Mouse (Mus musculus) liver, embryonic 16.5 days (tissue): Measurements from ENCODE around the gene Krtap5-3. TPM values are rescaled to one million over a fixed set of nuclear protein-coding genes. Genes with fewer than 3 reads are reported as not detected.
"Not testable (repeated sequence)": the region's sequence is repeated elsewhere in the genome, so short reads cannot be mapped to it uniquely, and the experiment has no call there.

Experiments
- ATAC-seq: fragments of 200-750 bp; cut with Nextera tagmentation; 2 replicates; pipeline ENCODE4 v1.8.0; 2017; ENCODE audit warnings: low read depth, mild to moderate bottlenecking, moderate number of reproducible peaks, moderate library complexity
- H3K27ac ChIP-seq: fragments of 300-500 bp; sonication (generic); 2 replicates; pipeline ENCODE4 v1.5.1; 2014; ENCODE audit warnings: mild to moderate bottlenecking, low read length
- H3K27me3 ChIP-seq: fragments of 300-500 bp; sonication (generic); 2 replicates; pipeline ENCODE4 v1.6.1; 2014; ENCODE audit warnings: low read depth, low read length, mixed read lengths; ENCODE audit not compliant: control insufficient read depth, insufficient read depth
- H3K36me3 ChIP-seq: fragments of 300-500 bp; sonication (generic); 2 replicates; pipeline ENCODE4 v1.6.1; 2014; ENCODE audit warnings: mild to moderate bottlenecking; ENCODE audit not compliant: control insufficient read depth, insufficient read depth
- H3K4me1 ChIP-seq: fragments of 300-500 bp; sonication (generic); 2 replicates; pipeline ENCODE4 v1.6.1; 2014; ENCODE audit warnings: low read depth, low read length, mixed read lengths; ENCODE audit not compliant: control insufficient read depth
- H3K4me2 ChIP-seq: fragments of 300-500 bp; sonication (generic); 2 replicates; pipeline ENCODE4 v1.6.1; 2014; ENCODE audit warnings: low read depth, low read length, mixed read lengths
- H3K4me3 ChIP-seq: fragments of 300-500 bp; sonication (generic); 2 replicates; pipeline ENCODE4 v1.5.1; 2014; ENCODE audit warnings: low read depth, mild to moderate bottlenecking, low read length
- H3K9ac ChIP-seq: fragments of 300-500 bp; sonication (generic); 2 replicates; pipeline ENCODE4 v1.6.1; 2014; ENCODE audit warnings: low read depth, low read length
- H3K9me3 ChIP-seq: fragments of 300-500 bp; sonication (generic); replicated peaks from 2 replicates; pipeline ENCODE4 v1.6.1; 2016; ENCODE audit warnings: low read length; ENCODE audit not compliant: control insufficient read depth
- WGBS: fragments of 180-500 bp; shearing (Covaris S2); extraction: QIAGEN DNeasy Blood & Tissue Kit; methylation state at CpG from one replicate; pipeline ENCODE4 v1.1.7; 2014; ENCODE audit not compliant: insufficient replicate concordance; 5-methylcytosine and 5-hydroxymethylcytosine counted together
- polyA plus RNA-seq: library from polyadenylated mRNA; unstranded; fragments of >200 nt; fragmentation: Nextera tagmentation; extraction: Ambion mirVana; gene quantifications from 2 replicates; pipeline ENCODE4 v1.2.1, GENCODE M21; 2015

Krtap5-3 gene
- polyA plus RNA-seq, 1 experiment from 2014 or later, result not detected

GRCm38 (mm10) chr7:142181021-142181420, 20.1 kb upstream of the Krtap5-3 start:
- Histone ChIP-seq H3K27ac (no peak overlapping the region), H3K27me3 (no peaks in the 10 kb centered on the region), H3K4me1 (no peaks in the 10 kb centered on the region), H3K4me3 (no peak overlapping the region), H3K9ac (no peak overlapping the region), H3K36me3 (no peaks in the 10 kb centered on the region), H3K9me3 (no peaks in the 10 kb centered on the region), H3K4me2 (no peak overlapping the region)
- ATAC-seq, result no peak
- WGBS, result 21% methylated on average over 1 of the region's 1 CpGs

- 62% methylated on average over 2 of the region's 2 CpGs for WGBS
- ATAC-seq, result no peak
- Histone ChIP-seq H3K4me2 (no peak overlapping the region), H3K27ac (no peak overlapping the region), H3K9ac (no peak overlapping the region), H3K4me3 (no peak overlapping the region), H3K4me1 (no peaks in the 10 kb centered on the region), H3K9me3 (no peaks in the 10 kb centered on the region), H3K27me3 (no peaks in the 10 kb centered on the region), H3K36me3 (no peaks in the 10 kb centered on the region)
Observed at GRCm38 (mm10) chr7:142188156-142188555, 13.0 kb upstream of the Krtap5-3 start.

DNA sequence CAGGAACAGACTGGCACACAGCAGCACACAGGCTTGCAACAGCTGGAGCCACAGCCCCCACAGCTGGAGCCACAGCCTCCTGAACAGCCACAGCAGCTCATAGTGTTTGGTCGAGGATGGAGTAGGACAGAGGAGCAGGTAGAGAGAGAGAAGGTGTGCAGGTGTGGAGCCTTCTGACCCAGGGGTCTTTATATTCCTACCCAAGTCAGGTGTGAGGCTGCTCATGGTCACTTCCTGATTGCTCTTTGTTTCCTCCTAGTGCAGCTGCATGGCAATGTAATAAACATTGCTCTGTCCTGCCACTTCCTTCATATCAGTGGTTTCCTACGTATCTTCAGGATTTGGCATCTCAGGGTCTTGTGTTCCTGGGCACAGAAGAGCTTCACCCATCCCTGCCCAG, 10.9 kb upstream of the Krtap5-3 start, which contains the start of gene Gm10153:
Gene Gm10153 (minus strand): TSS at position 101 of the 400 bp plus-strand sequence.
- no peaks in the 10 kb centered on the region for H3K27me3 ChIP-seq
- no peaks in the 10 kb centered on the region for H3K4me1 ChIP-seq
- WGBS, result 17% methylated on average over 2 of the region's 2 CpGs
- ATAC-seq, result no peak
- H3K9me3 ChIP-seq, result no peaks in the 10 kb centered on the region
- no peaks in the 10 kb centered on the region for H3K36me3 ChIP-seq
- no peak within 1 kb of the TSS for H3K4me3 ChIP-seq
- H3K27ac ChIP-seq, result no peak within 1 kb of the TSS
- no peak within 1 kb of the TSS for H3K9ac ChIP-seq
- no peak within 1 kb of the TSS for H3K4me2 ChIP-seq

- H3K4me3 ChIP-seq, result no peak overlapping the region
- H3K36me3 ChIP-seq, result no peaks in the 10 kb centered on the region
- H3K4me2 ChIP-seq, result no peak overlapping the region
- no peaks in the 10 kb centered on the region for H3K27me3 ChIP-seq
- no peaks in the 10 kb centered on the region for H3K4me1 ChIP-seq
- ATAC-seq, result no peak
- H3K9ac ChIP-seq, result no peak overlapping the region
- H3K9me3 ChIP-seq, result no peaks in the 10 kb centered on the region
- WGBS, result 56% methylated on average over 2 of the region's 2 CpGs
- no peak overlapping the region for H3K27ac ChIP-seq
Observed at GRCm38 (mm10) chr7:142198748-142199147, 2.4 kb upstream of the Krtap5-3 start.

GRCm38 (mm10) chr7:142205488-142205887, 4.3 kb downstream of the Krtap5-3 start:
- ATAC-seq, result no peak

DNA sequence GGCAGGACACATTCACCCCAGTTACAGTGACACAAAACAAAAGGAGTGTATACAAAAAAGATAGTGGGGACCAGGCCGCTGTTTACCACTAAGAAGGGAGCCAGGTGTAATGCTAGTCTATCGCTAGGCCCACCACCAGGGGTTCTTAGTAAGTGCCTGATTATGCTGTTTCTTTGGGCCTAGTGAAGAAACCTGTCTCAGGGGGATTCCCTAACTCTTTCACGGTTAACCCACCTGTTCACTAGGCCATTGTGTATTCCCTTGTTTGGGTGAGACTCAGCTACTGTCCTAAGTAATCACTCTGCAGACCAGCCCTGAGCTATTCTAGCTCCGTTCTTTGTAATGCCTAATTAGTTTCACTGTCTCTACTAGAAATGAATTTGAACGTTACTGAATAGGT, 5.7 kb downstream of the Krtap5-3 start:
- not testable (repeated sequence) for H3K4me3 ChIP-seq, H3K4me2 ChIP-seq, H3K36me3 ChIP-seq, H3K27ac ChIP-seq, ATAC-seq, H3K9ac ChIP-seq, H3K4me1 ChIP-seq, H3K27me3 ChIP-seq, H3K9me3 ChIP-seq
- WGBS, result 63% methylated on average over 5 of the region's 5 CpGs

More at GRCm38 (mm10) chr7:142205488-142205887, 4.3 kb downstream of the Krtap5-3 start:
- H3K9ac ChIP-seq, result no peak overlapping the region
- H3K4me3 ChIP-seq, result no peak overlapping the region
- no peaks in the 10 kb centered on the region for H3K9me3 ChIP-seq
- no peak overlapping the region for H3K4me2 ChIP-seq
- H3K27me3 ChIP-seq, result no peaks in the 10 kb centered on the region
- H3K27ac ChIP-seq, result no peak overlapping the region
- H3K4me1 ChIP-seq, result no peaks in the 10 kb centered on the region
- H3K36me3 ChIP-seq, result no peaks in the 10 kb centered on the region

DNA sequence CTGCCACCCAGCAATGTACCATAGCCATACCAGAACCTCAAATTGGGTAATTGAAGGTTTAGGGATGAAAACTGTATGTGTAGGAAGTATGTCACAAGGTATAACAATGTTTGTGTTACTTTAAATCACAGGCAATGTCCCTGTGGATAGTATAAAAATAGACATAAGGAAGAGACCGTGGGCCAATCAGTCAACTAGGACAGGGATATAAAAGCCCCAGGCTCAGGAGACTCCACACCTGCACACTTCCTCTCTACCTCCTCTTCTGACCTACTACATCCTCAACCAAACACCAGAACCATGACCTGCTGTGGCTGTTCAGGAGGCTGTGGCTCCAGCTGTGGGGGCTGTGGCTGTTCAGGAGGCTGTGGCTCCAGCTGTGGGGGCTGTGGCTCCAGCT, 10.4 kb downstream of the Krtap5-3 start, which contains the start of gene Gm7579:
Gene Gm7579 (plus strand): TSS at position 301 of the 400 bp plus-strand sequence.
- Histone ChIP-seq H3K4me3 (no peak within 1 kb of the TSS), H3K4me1 (no peaks in the 10 kb centered on the region), H3K36me3 (no peaks in the 10 kb centered on the region), H3K9me3 (no peaks in the 10 kb centered on the region), H3K4me2 (no peak within 1 kb of the TSS), H3K27me3 (no peaks in the 10 kb centered on the region), H3K9ac (no peak within 1 kb of the TSS), H3K27ac (no peak within 1 kb of the TSS)
- 35% methylated on average over 1 of the region's 1 CpGs for WGBS
- ATAC-seq, result no peak

DNA sequence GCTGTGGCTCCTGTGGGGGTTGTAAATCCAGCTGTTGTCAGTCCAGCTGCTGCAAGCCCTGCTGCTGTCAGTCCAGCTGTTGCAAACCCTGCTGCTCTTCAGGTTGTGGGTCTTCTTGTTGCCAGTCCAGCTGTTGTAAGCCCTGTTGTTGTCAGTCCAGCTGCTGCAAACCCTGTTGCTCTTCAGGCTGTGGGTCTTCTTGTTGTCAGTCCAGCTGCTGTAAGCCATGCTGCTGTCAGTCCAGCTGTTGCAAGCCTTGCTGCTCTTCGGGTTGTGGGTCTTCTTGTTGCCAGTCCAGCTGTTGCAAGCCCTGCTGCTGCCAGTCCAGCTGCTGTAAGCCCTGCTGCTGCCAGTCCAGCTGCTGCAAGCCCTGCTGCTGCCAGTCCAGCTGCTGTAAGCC, 11.0 kb downstream of the Krtap5-3 start:
- H3K36me3 ChIP-seq, H3K27me3 ChIP-seq, H3K4me2 ChIP-seq, ATAC-seq, H3K9me3 ChIP-seq, H3K9ac ChIP-seq, H3K4me3 ChIP-seq, H3K27ac ChIP-seq, H3K4me1 ChIP-seq: not testable (repeated sequence)
- WGBS, result 25% methylated on average over 1 of the region's 1 CpGs

DNA sequence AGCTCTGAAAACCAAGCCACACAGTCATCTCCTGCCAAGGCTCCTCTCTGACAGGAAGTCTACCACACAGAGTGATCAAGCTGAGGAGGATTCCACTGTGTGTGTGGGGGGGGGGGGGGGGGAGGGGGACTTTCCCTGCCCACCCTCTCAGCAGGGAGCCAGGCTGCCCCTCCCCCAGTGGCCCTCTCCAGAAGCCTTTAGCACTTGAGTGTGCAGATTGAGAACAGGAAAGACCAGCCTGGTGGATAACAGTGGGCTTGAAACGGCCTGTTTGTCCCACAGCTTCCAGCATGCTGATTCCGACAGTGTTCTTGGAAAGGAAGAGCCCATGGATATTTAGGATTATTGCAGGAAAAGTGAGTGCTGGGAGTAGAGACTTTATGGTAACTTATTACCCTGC, 23.4 kb downstream of the Krtap5-3 start:
- Histone ChIP-seq H3K4me1 (no peaks in the 10 kb centered on the region), H3K36me3 (no peaks in the 10 kb centered on the region), H3K9ac (no peak overlapping the region), H3K4me2 (no peak overlapping the region), H3K27ac (no peak overlapping the region), H3K27me3 (no peaks in the 10 kb centered on the region), H3K4me3 (no peak overlapping the region), H3K9me3 (no peaks in the 10 kb centered on the region)
- ATAC-seq, result no peak
- 24% methylated on average over 2 of the region's 2 CpGs for WGBS
